ENCODE assay signal across 8 mouse cellular contexts in the genomic region with DNA sequence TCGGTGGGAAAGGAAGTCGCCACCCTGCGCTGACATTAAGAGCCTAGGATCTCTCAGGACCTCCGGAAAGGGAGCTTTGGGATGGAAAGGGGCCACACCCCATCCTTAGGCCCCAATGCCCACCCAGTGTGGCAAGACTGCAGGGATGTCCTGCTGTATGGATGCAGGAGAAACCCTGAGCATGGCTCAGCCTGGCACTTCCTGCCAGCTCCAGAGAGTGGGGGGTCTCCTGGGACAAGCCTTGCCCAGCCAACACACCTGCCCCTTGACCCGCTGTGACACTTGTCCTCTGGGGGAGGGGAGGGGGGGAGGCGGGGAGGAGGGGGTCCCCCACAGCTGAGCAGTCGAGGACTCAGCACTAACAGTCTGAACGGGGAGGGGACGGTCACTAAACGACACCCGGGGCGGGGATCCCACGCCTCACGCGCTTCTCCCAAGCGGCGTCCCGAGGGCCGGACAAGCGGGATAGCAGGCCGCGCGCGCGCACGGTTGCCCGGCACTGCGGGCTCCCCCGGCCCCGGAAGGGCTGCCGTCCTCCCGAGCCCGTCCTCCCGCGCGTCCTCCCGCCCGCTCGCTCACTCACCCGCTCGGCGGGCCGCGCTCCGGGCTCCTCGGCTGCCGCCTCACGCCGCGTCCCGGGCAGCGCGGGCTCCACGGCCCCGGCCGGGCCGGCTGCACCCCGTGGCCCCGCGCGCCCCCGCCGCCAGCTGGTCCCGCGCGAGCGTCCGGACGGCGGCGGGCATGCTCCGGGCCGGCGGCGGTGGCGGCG. TPM values are rescaled to one million over a fixed set of nuclear protein-coding genes. Genes with fewer than 3 reads are reported as not detected.
DNase-seq lines count a peak whose midpoint lies in the region; ATAC-seq and TF ChIP-seq lines count a peak whose summit lies in the region.

No protein-coding gene starts in this region.

- DNase-seq in adrenal gland, postnatal 10 days, result peak; percentile 82
- peak; percentile 53 for DNase-seq in kidney, postnatal 0 days (ENCODE audit: low spot score)
- peak; percentile 45 for DNase-seq in lung, postnatal 25 days (ENCODE audit: low spot score)
- DNase-seq in spleen, postnatal 10 days (ENCODE audit: low spot score in 2 of 2), result peak; percentile 67 to 71
- no peak for DNase-seq in right cerebral cortex, adult 2 months (ENCODE audit: low spot score in 2 of 2)

- H3K27ac ChIP-seq in ES-Bruce4 (ENCODE audit: insufficient read depth, low read length), result no peak overlapping the region
- peak overlapping the region; percentile 72 for H3K27ac ChIP-seq in embryonic facial prominence, embryonic 13.5 days
- peak overlapping the region; percentile 40 to 91 for H3K27ac ChIP-seq in heart, embryonic 14.5 days (replicated peaks in 1 of 2; ENCODE audit: control insufficient read depth in 1 of 2, insufficient read depth in 1 of 2, low read depth in 2 of 2, low read length in 2 of 2)
- peak overlapping the region; percentile 81 for H3K27ac ChIP-seq in kidney, postnatal 0 days

- peak overlapping the region; percentile 85 for H3K4me2 ChIP-seq in embryonic facial prominence, embryonic 13.5 days
- H3K4me2 ChIP-seq in heart, embryonic 14.5 days (ENCODE audit: low read length), result peak overlapping the region; percentile 76
- peak overlapping the region; percentile 72 for H3K4me2 ChIP-seq in kidney, postnatal 0 days (ENCODE audit: low read length)

- H3K4me3 ChIP-seq in ES-Bruce4 (ENCODE audit: low read depth, low read length), result peak overlapping the region; percentile 72
- peak overlapping the region; percentile 74 for H3K4me3 ChIP-seq in embryonic facial prominence, embryonic 13.5 days
- H3K4me3 ChIP-seq in heart, embryonic 14.5 days (ENCODE audit: control insufficient read depth in 1 of 2, insufficient read depth in 1 of 2, low read depth in 1 of 2, low read length in 2 of 2), result peak overlapping the region; percentile 72 to 86
- H3K4me3 ChIP-seq in kidney, postnatal 0 days (replicated peaks; ENCODE audit: low read depth, low read length), result peak overlapping the region; percentile 63

- TF ChIP-seq EP300 in ES-Bruce4 (IDR thresholded peaks at IDR 0.05; ENCODE audit: insufficient read depth, low read depth, low read length), result no peak

- WGBS in embryonic facial prominence, embryonic 13.5 days, result under 1% methylated on average over 76 of the region's 77 CpGs
- WGBS in heart, embryonic 14.5 days, result under 1% methylated on average over 66 of the region's 77 CpGs
- 2% methylated on average over 48 of the region's 77 CpGs for WGBS in kidney, postnatal 0 days

- H3K27me3 ChIP-seq in ES-Bruce4 (ENCODE audit: control insufficient read depth, insufficient read depth, low read length, poor library complexity, severe bottlenecking), result peaks cover 3% of the 10 kb centered on the region; the same call in 1 of the 2 replicates
- H3K27me3 ChIP-seq in embryonic facial prominence, embryonic 13.5 days, result no peaks in the 10 kb centered on the region
- H3K27me3 ChIP-seq in heart, embryonic 14.5 days (ENCODE audit: control insufficient read depth, insufficient read depth, low read length), result no peaks in the 10 kb centered on the region
- no peaks in the 10 kb centered on the region for H3K27me3 ChIP-seq in kidney, postnatal 0 days (ENCODE audit: insufficient read depth, low read length)

- TF ChIP-seq POLR2A in ES-Bruce4 (IDR thresholded peaks at IDR 0.05; ENCODE audit: insufficient read depth, low read length), result no peak

- peaks cover 2% of the 10 kb centered on the region for H3K4me1 ChIP-seq in ES-Bruce4 (ENCODE audit: control insufficient read depth, insufficient read depth, low read length)
- peaks cover 18% of the 10 kb centered on the region for H3K4me1 ChIP-seq in embryonic facial prominence, embryonic 13.5 days
- H3K4me1 ChIP-seq in heart, embryonic 14.5 days (ENCODE audit: control insufficient read depth in 2 of 2, insufficient read depth in 2 of 2, low read length in 2 of 2), result peaks cover 17 to 36% of the 10 kb centered on the region in 2 experiments
- H3K4me1 ChIP-seq in kidney, postnatal 0 days (replicated peaks; ENCODE audit: insufficient read depth, low read length), result 0 out of 2 replicates have a peak, but pooled peaks cover 10% of the 10 kb centered on the region

- H3K9me3 ChIP-seq in ES-Bruce4 (replicated peaks; ENCODE audit: control insufficient read depth, insufficient read depth, low read length, poor library complexity, severe bottlenecking), result no peaks in the 10 kb centered on the region
- H3K9me3 ChIP-seq in embryonic facial prominence, embryonic 13.5 days, result no peaks in the 10 kb centered on the region
- no peaks in the 10 kb centered on the region for H3K9me3 ChIP-seq in heart, embryonic 14.5 days (ENCODE audit: control insufficient read depth, low read length)
- no peaks in the 10 kb centered on the region for H3K9me3 ChIP-seq in kidney, postnatal 0 days (replicated peaks; ENCODE audit: low read length)

- ATAC-seq in embryonic facial prominence, embryonic 13.5 days (ENCODE audit: insufficient number of reproducible peaks, insufficient read depth, low FRiP score, low TSS enrichment, low read depth), result peak; percentile 40; the same call in 1 of the 2 replicates
- ATAC-seq in heart, embryonic 14.5 days (ENCODE audit: insufficient number of reproducible peaks, insufficient read depth, low FRiP score, low read depth), result peak; percentile 46
- peak; percentile 67 for ATAC-seq in kidney, postnatal 0 days (replicated peaks; ENCODE audit: low FRiP score, low read depth)

- TF ChIP-seq CTCF in ES-Bruce4 (IDR thresholded peaks at IDR 0.05; ENCODE audit: low read depth, low read length), result no peak
- no peak for TF ChIP-seq CTCF in kidney, postnatal 0 days (IDR thresholded peaks at IDR 0.05; ENCODE audit: low read depth)

- H3K36me3 ChIP-seq in ES-Bruce4 (ENCODE audit: control insufficient read depth, insufficient read depth, low read length, poor library complexity, severe bottlenecking), result no peaks in the 10 kb centered on the region
- peaks cover 24% of the 10 kb centered on the region for H3K36me3 ChIP-seq in embryonic facial prominence, embryonic 13.5 days
- H3K36me3 ChIP-seq in heart, embryonic 14.5 days (ENCODE audit: control insufficient read depth, insufficient read depth, low read length), result peaks cover 33% of the 10 kb centered on the region
- 0 out of 2 replicates have a peak, but pooled peaks cover 5% of the 10 kb centered on the region for H3K36me3 ChIP-seq in kidney, postnatal 0 days (ENCODE audit: insufficient read depth, low read length)

- H3K9ac ChIP-seq in ES-Bruce4 (ENCODE audit: low read depth, poor library complexity, severe bottlenecking), result peak overlapping the region; percentile 99
- peak overlapping the region; percentile 87 for H3K9ac ChIP-seq in embryonic facial prominence, embryonic 13.5 days
- peak overlapping the region; percentile 95 for H3K9ac ChIP-seq in heart, embryonic 14.5 days (ENCODE audit: low read length)
- peak overlapping the region; percentile 88 for H3K9ac ChIP-seq in kidney, postnatal 0 days (ENCODE audit: low read depth, low read length)

RNA-seq across cellular contexts. Expression of a gene that starts 0.5 kb away (rescaled TPM):
- polyA plus RNA-seq in ES-Bruce4 (2011; ENCODE audit: insufficient read depth, insufficient read length, low read depth, missing spikeins), result 13.0 and 13.1 TPM in 2 replicates
- total RNA-seq in adrenal gland, postnatal 10 days (2021), result 10 to 100 TPM; 40.4 to 53.6 TPM
- 4.6 and 4.8 TPM in 2 replicates for polyA plus RNA-seq in embryonic facial prominence, embryonic 13.5 days (2015; fragmentation: Nextera tagmentation; extraction: Ambion mirVana)
- 10.2 and 12.0 TPM in 2 replicates for polyA plus RNA-seq in heart, embryonic 14.5 days (2014; fragmentation: Nextera tagmentation; extraction: Ambion mirVana)
- polyA plus RNA-seq in kidney, postnatal 0 days (2015; fragmentation: Nextera tagmentation; extraction: Ambion mirVana), result 3.0 and 3.1 TPM in 2 replicates

Comparison
In these comparisons a context has a peak if more than half of its experiments do, and no peak if none do; other contexts are left out.
1. DNase-seq: peak in adrenal gland, postnatal 10 days (single experiment), kidney, postnatal 0 days (single experiment), lung, postnatal 25 days (single experiment) and spleen, postnatal 10 days (2 of 2); none in right cerebral cortex, adult 2 months (0 of 2).
2. Peak in every context shown above with its lines, with median percentiles within 50 percentile points of each other: H3K4me3 ChIP-seq, H3K9ac ChIP-seq, ATAC-seq and H3K4me2 ChIP-seq.